Mouse (Mus musculus): ENCODE measurements at regions not wholly inside any gene's neighbourhood (a gene's known extent, or its start where the extent isn't known, plus 50 kb on each side); places are given as distances from the start of the nearest gene placed in this dataset.
A peak's percentile ranks its signal among the peaks of the same experiment; 100 is the strongest.
"Not testable (repeated sequence)": the region's sequence is repeated elsewhere in the genome, so short reads cannot be mapped to it uniquely, and the experiment has no call there.

- H3K27ac ChIP-seq (ENCODE audit: low read depth), result no peak overlapping the region
Measured at GRCm38 (mm10) chr6:7768421-7768820, 75.4 kb upstream of the Asns start.

DNA sequence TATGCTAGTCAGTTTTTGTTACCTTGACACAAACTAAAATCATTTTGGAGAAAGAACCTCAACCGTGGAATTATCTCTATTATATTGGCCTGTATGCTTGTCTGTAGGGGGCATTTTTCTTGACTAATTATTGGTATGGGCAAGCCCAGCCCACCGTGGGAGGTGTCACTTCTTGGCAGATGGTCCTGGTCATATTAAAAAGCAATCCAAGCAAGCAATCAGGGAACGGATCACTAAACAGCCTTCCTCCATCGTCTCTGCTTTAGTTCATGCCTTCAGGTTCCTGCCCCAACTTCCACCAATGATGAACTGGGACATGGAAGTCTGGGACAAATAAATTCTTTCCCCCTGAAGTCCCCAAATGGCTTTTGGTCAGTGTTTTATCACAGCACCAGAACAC lies 74.6 kb upstream of the Asns start:
- Histone ChIP-seq H3K36me3 (replicated peaks; ENCODE audit: insufficient read depth, low read length) (no peaks in the 10 kb centered on the region), H3K9ac (replicated peaks) (no peak overlapping the region), H3K4me3 (ENCODE audit: low read depth, low read length) (no peak overlapping the region), H3K27ac (ENCODE audit: low read depth) (no peak overlapping the region), H3K4me2 (ENCODE audit: low read depth, low read length) (no peak overlapping the region), H3K4me1 (ENCODE audit: insufficient read depth) (no peaks in the 10 kb centered on the region), H3K9me3 (ENCODE audit: low read length) (no peaks in the 10 kb centered on the region), H3K27me3 (ENCODE audit: insufficient read depth, low read length) (no peaks in the 10 kb centered on the region)
- TF ChIP-seq CTCF (IDR thresholded peaks at IDR 0.05; ENCODE audit: low read depth) (no peak), EP300 (IDR thresholded peaks at IDR 0.05; ENCODE audit: low read depth) (no peak)
- ATAC-seq (no peak), DNase-seq (no peak)
- WGBS (ENCODE audit: insufficient replicate concordance), result 78% methylated on average over 4 of the region's 4 CpGs

More at GRCm38 (mm10) chr6:7768421-7768820, 75.4 kb upstream of the Asns start:
- Histone ChIP-seq H3K9me3 (ENCODE audit: low read length) (no peaks in the 10 kb centered on the region), H3K27me3 (ENCODE audit: insufficient read depth, low read length) (no peaks in the 10 kb centered on the region), H3K36me3 (replicated peaks; ENCODE audit: insufficient read depth, low read length) (no peaks in the 10 kb centered on the region), H3K4me2 (ENCODE audit: low read depth, low read length) (no peak overlapping the region), H3K9ac (replicated peaks) (no peak overlapping the region), H3K4me1 (ENCODE audit: insufficient read depth) (no peaks in the 10 kb centered on the region), H3K4me3 (ENCODE audit: low read depth, low read length) (no peak overlapping the region)
- DNase-seq (no peak), ATAC-seq (no peak)
- TF ChIP-seq CTCF (IDR thresholded peaks at IDR 0.05; ENCODE audit: low read depth) (no peak), EP300 (IDR thresholded peaks at IDR 0.05; ENCODE audit: low read depth) (no peak)

- Histone ChIP-seq H3K4me3 (ENCODE audit: low read depth, low read length) (no peak overlapping the region), H3K36me3 (replicated peaks; ENCODE audit: insufficient read depth, low read length) (no peaks in the 10 kb centered on the region), H3K27me3 (ENCODE audit: insufficient read depth, low read length) (no peaks in the 10 kb centered on the region), H3K4me2 (ENCODE audit: low read depth, low read length) (no peak overlapping the region), H3K4me1 (ENCODE audit: insufficient read depth) (no peaks in the 10 kb centered on the region), H3K9me3 (ENCODE audit: low read length) (no peaks in the 10 kb centered on the region), H3K9ac (replicated peaks) (no peak overlapping the region), H3K27ac (ENCODE audit: low read depth) (no peak overlapping the region)
- no peak for DNase-seq
- TF ChIP-seq EP300 (IDR thresholded peaks at IDR 0.05; ENCODE audit: low read depth), result peak; percentile 33
- no peak for TF ChIP-seq CTCF (IDR thresholded peaks at IDR 0.05; ENCODE audit: low read depth)
- no peak; the same call in 1 of the 2 replicates for ATAC-seq
- WGBS (ENCODE audit: insufficient replicate concordance), result 45% methylated on average over 5 of the region's 5 CpGs
Measured at GRCm38 (mm10) chr6:7759385-7759784, 66.3 kb upstream of the Asns start.

GRCm38 (mm10) chr6:7753895-7754294 lies 60.8 kb upstream of the Asns start:
- DNase-seq (no peak), ATAC-seq (no peak)
- Histone ChIP-seq H3K4me3 (ENCODE audit: low read depth, low read length) (no peak overlapping the region), H3K9ac (replicated peaks) (no peak overlapping the region), H3K9me3 (ENCODE audit: low read length) (no peaks in the 10 kb centered on the region), H3K27ac (ENCODE audit: low read depth) (no peak overlapping the region), H3K4me1 (ENCODE audit: insufficient read depth) (no peaks in the 10 kb centered on the region), H3K36me3 (replicated peaks; ENCODE audit: insufficient read depth, low read length) (no peaks in the 10 kb centered on the region), H3K4me2 (ENCODE audit: low read depth, low read length) (no peak overlapping the region), H3K27me3 (ENCODE audit: insufficient read depth, low read length) (no peaks in the 10 kb centered on the region)
- 76% methylated on average over 2 of the region's 2 CpGs for WGBS (ENCODE audit: insufficient replicate concordance)
- no peak for TF ChIP-seq EP300 (IDR thresholded peaks at IDR 0.05; ENCODE audit: low read depth)
- TF ChIP-seq CTCF (IDR thresholded peaks at IDR 0.05; ENCODE audit: low read depth), result no peak

- Histone ChIP-seq H3K9ac (replicated peaks) (no peak overlapping the region), H3K4me1 (ENCODE audit: insufficient read depth) (no peaks in the 10 kb centered on the region), H3K27ac (ENCODE audit: low read depth) (no peak overlapping the region), H3K9me3 (ENCODE audit: low read length) (no peaks in the 10 kb centered on the region), H3K27me3 (ENCODE audit: insufficient read depth, low read length) (no peaks in the 10 kb centered on the region), H3K36me3 (replicated peaks; ENCODE audit: insufficient read depth, low read length) (no peaks in the 10 kb centered on the region), H3K4me2 (ENCODE audit: low read depth, low read length) (no peak overlapping the region), H3K4me3 (ENCODE audit: low read depth, low read length) (no peak overlapping the region)
- TF ChIP-seq EP300 (IDR thresholded peaks at IDR 0.05; ENCODE audit: low read depth) (no peak), CTCF (IDR thresholded peaks at IDR 0.05; ENCODE audit: low read depth) (no peak)
- ATAC-seq (no peak), DNase-seq (no peak)
- 30% methylated on average over 5 of the region's 5 CpGs for WGBS (ENCODE audit: insufficient replicate concordance)
Measured at GRCm38 (mm10) chr6:7752885-7753611, 60.0 kb upstream of the Asns start.

DNA sequence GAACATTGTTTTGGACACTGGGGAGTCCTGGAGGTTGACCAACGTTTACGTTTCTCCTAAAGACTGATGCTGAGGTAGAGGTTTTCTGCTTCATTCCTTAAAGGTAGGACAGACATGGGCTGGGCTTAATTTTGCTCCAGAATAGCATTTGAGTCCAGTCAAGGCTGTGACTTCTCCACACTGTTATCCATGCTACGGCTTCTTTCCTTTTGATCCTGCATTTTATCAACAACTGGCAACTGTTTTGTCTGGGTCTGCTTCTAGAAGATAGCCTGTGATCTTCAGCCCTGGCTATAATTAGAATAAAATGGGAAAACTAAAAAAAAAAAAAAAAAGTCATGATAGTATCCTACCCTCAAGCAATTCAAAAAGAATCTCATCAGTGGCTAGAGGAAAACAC lies 55.5 kb upstream of the Asns start:
- ATAC-seq (no peak), DNase-seq (no peak)
- no peak overlapping the region for H3K4me2 ChIP-seq (ENCODE audit: low read depth, low read length)
- H3K27ac ChIP-seq (ENCODE audit: low read depth), result no peak overlapping the region
- no peaks in the 10 kb centered on the region for H3K27me3 ChIP-seq (ENCODE audit: insufficient read depth, low read length)
- no peaks in the 10 kb centered on the region for H3K4me1 ChIP-seq (ENCODE audit: insufficient read depth)
- no peak for TF ChIP-seq CTCF (IDR thresholded peaks at IDR 0.05; ENCODE audit: low read depth)
- H3K9ac ChIP-seq (replicated peaks), result no peak overlapping the region
- no peaks in the 10 kb centered on the region for H3K9me3 ChIP-seq (ENCODE audit: low read length)
- no peaks in the 10 kb centered on the region for H3K36me3 ChIP-seq (replicated peaks; ENCODE audit: insufficient read depth, low read length)
- H3K4me3 ChIP-seq (ENCODE audit: low read depth, low read length), result no peak overlapping the region
- WGBS (ENCODE audit: insufficient replicate concordance), result 75% methylated on average over 3 of the region's 3 CpGs

DNA sequence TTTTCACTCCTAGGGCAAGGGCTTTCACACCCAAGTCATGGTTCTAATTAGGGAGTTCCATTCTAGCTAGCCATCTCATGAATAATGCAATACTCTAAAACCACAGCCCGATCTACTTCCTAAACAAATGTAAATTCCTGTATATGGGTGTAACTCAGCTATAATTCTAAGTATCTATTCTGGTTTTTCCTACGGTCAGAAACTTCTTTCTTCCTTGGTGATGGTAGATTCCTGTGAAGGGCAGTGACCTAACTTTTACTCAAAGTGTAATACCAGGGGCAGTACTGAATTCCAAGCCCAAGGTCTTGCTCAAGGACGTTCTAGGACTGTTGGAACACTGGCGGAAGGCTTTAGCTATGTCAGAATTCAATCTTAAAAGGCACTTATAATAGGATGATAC lies 51.2 kb upstream of the Asns start:
- H3K9ac ChIP-seq (replicated peaks); ATAC-seq; H3K36me3 ChIP-seq (replicated peaks; ENCODE audit: insufficient read depth, low read length); H3K4me2 ChIP-seq (ENCODE audit: low read depth, low read length); H3K27ac ChIP-seq (ENCODE audit: low read depth); DNase-seq; H3K4me3 ChIP-seq (ENCODE audit: low read depth, low read length); H3K9me3 ChIP-seq (ENCODE audit: low read length); H3K4me1 ChIP-seq (ENCODE audit: insufficient read depth); H3K27me3 ChIP-seq (ENCODE audit: insufficient read depth, low read length): not testable (repeated sequence)
- 76% methylated on average over 4 of the region's 4 CpGs for WGBS (ENCODE audit: insufficient replicate concordance)

Measured in liver, postnatal 0 days (tissue).